Mouse (Mus musculus): ENCODE measurements at regions not wholly inside any gene's neighbourhood (a gene's known extent, or its start where the extent isn't known, plus 50 kb on each side); places are given as distances from the start of the nearest gene placed in this dataset.

- no peak for DNase-seq (ENCODE audit: low spot score)
These were observed 284.6 kb upstream of the Prickle1 start for GRCm38 (mm10) chr15:93880302-93880701.

GRCm38 (mm10) chr15:93879006-93879405 lies 283.3 kb upstream of the Prickle1 start:
- DNase-seq (ENCODE audit: low spot score) = no peak

- DNase-seq (ENCODE audit: low spot score) = no peak
These were observed 280.6 kb upstream of the Prickle1 start for GRCm38 (mm10) chr15:93876335-93876734.

- DNase-seq (ENCODE audit: low spot score) = no peak
These were observed 280.0 kb upstream of the Prickle1 start for GRCm38 (mm10) chr15:93875685-93876084.

GRCm38 (mm10) chr15:93874206-93874605 lies 278.5 kb upstream of the Prickle1 start:
- no peak for DNase-seq (ENCODE audit: low spot score)

- no peak for DNase-seq (ENCODE audit: low spot score)
These were observed 261.7 kb upstream of the Prickle1 start for GRCm38 (mm10) chr15:93857336-93857901.

GRCm38 (mm10) chr15:93853221-93853620 lies 257.5 kb upstream of the Prickle1 start:
- no peak for DNase-seq (ENCODE audit: low spot score)

- no peak for DNase-seq (ENCODE audit: low spot score)
These were observed 256.4 kb upstream of the Prickle1 start for GRCm38 (mm10) chr15:93852126-93852525.

GRCm38 (mm10) chr15:93850388-93850787 lies 254.7 kb upstream of the Prickle1 start:
- no peak for DNase-seq (ENCODE audit: low spot score)

- no peak for DNase-seq (ENCODE audit: low spot score)
These were observed 253.1 kb upstream of the Prickle1 start for GRCm38 (mm10) chr15:93848830-93849229.

GRCm38 (mm10) chr15:93846797-93847196 lies 251.1 kb upstream of the Prickle1 start:
- no peak for DNase-seq (ENCODE audit: low spot score)

- no peak for DNase-seq (ENCODE audit: low spot score)
These were observed 250.1 kb upstream of the Prickle1 start for GRCm38 (mm10) chr15:93845801-93846200.

- DNase-seq (ENCODE audit: low spot score) = no peak
These were observed 237.3 kb upstream of the Prickle1 start for GRCm38 (mm10) chr15:93832956-93833355.

- no peak for DNase-seq (ENCODE audit: low spot score)
These were observed 236.8 kb upstream of the Prickle1 start for GRCm38 (mm10) chr15:93832431-93832936.

GRCm38 (mm10) chr15:93831148-93831547 lies 235.5 kb upstream of the Prickle1 start:
- no peak for DNase-seq (ENCODE audit: low spot score)

GRCm38 (mm10) chr15:93824729-93825694 lies 229.3 kb upstream of the Prickle1 start:
- DNase-seq (ENCODE audit: low spot score) = no peak

- DNase-seq (ENCODE audit: low spot score) = no peak
These were observed 225.5 kb upstream of the Prickle1 start for GRCm38 (mm10) chr15:93821236-93821635.

GRCm38 (mm10) chr15:93812011-93812410 lies 216.3 kb upstream of the Prickle1 start:
- DNase-seq (ENCODE audit: low spot score) = no peak

GRCm38 (mm10) chr15:93807993-93808392 lies 212.3 kb upstream of the Prickle1 start:
- DNase-seq (ENCODE audit: low spot score) = no peak

GRCm38 (mm10) chr15:93807505-93807904 lies 211.8 kb upstream of the Prickle1 start:
- DNase-seq (ENCODE audit: low spot score) = no peak

- no peak for DNase-seq (ENCODE audit: low spot score)
These were observed 209.0 kb upstream of the Prickle1 start for GRCm38 (mm10) chr15:93804703-93805102.

- no peak for DNase-seq (ENCODE audit: low spot score)
These were observed 194.8 kb upstream of the Prickle1 start for GRCm38 (mm10) chr15:93790531-93790930.

- no peak for DNase-seq (ENCODE audit: low spot score)
These were observed 194.1 kb upstream of the Prickle1 start for GRCm38 (mm10) chr15:93789762-93790161.
